Mouse (Mus musculus): ENCODE measurements around the gene Ccdc103. TPM values are rescaled to one million over a fixed set of nuclear protein-coding genes. Genes with fewer than 3 reads are reported as not detected.

The Ccdc103 gene
- total and polyA plus RNA-seq, 3 experiments: 1.4 to 1.6 TPM; not detected in 1

- peak; percentile 85 for DNase-seq (ENCODE audit: low read depth, low spot score)
- no peak within 1 kb of the TSS for H3K9ac ChIP-seq (ENCODE audit: control insufficient read depth, low read depth, low read length, poor library complexity, severe bottlenecking)
- H3K4me1 ChIP-seq (ENCODE audit: control insufficient read depth in 1 of 2, insufficient read depth in 2 of 2, low read length in 2 of 2): peaks cover 0 to 6% of the 10 kb centered on the region in 2 experiments; a peak in 3 of 4 replicates
- no peaks in the 10 kb centered on the region for H3K79me2 ChIP-seq (ENCODE audit: control insufficient read depth, insufficient read depth, low read length, poor library complexity)
- peaks cover 0 to 2% of the 10 kb centered on the region in 2 experiments; a peak in 2 of 4 replicates for H3K36me3 ChIP-seq (ENCODE audit: control insufficient read depth in 1 of 2, insufficient read depth in 2 of 2, low read length in 2 of 2)
- H3K27me3 ChIP-seq (ENCODE audit: control insufficient read depth in 1 of 2, insufficient read depth in 2 of 2, low read length in 2 of 2): no peaks in the 10 kb centered on the region
- TF ChIP-seq MYC (IDR thresholded peaks at IDR 0.05; ENCODE audit: low read depth, low read length) (no peak), MYB (IDR thresholded peaks at IDR 0.05; ENCODE audit: low read depth, low read length) (no peak), SMC3 (IDR thresholded peaks at IDR 0.05; ENCODE audit: low read depth, low read length) (peak; percentile 77), RAD21 (IDR thresholded peaks at IDR 0.05; ENCODE audit: low read depth, low read length) (peak; percentile 82), MAFK (IDR thresholded peaks at IDR 0.05; ENCODE audit: borderline replicate concordance, low read depth, low read length) (no peak), CTCF (IDR thresholded peaks at IDR 0.05 in 2 of 3, conservative IDR thresholded peaks at IDR 0.05 in 1 of 3; ENCODE audit: control insufficient read depth in 1 of 3, insufficient read depth in 1 of 3, low read depth in 2 of 3, low read length in 3 of 3, poor library complexity in 1 of 3, severe bottlenecking in 1 of 3) (peak; percentile 92 to 99 (median 96)), ZC3H11A (IDR thresholded peaks at IDR 0.05; ENCODE audit: low read depth, low read length) (peak; percentile 68), NRF1 (IDR thresholded peaks at IDR 0.05; ENCODE audit: insufficient read depth, low read depth, low read length, poor library complexity, severe bottlenecking) (no peak), E2F4 (IDR thresholded peaks at IDR 0.05; ENCODE audit: borderline replicate concordance, low read depth, low read length) (no peak), ETS1 (IDR thresholded peaks at IDR 0.05; ENCODE audit: low read depth, low read length) (no peak), ELF1 (IDR thresholded peaks at IDR 0.05; ENCODE audit: low read depth, low read length) (peak; percentile 4; the same call in 1 of the 2 replicates), ZMIZ1 (IDR thresholded peaks at IDR 0.05; ENCODE audit: low read depth, low read length) (no peak), MAZ (IDR thresholded peaks at IDR 0.05; ENCODE audit: low read depth, low read length) (no peak)
- H3K4me3 ChIP-seq (ENCODE audit: control insufficient read depth in 1 of 2, insufficient read depth in 1 of 2, low read depth in 2 of 2, low read length in 2 of 2): no peak within 1 kb of the TSS; a peak in 1 of 4 replicates
- no peak within 1 kb of the TSS for H3K27ac ChIP-seq (ENCODE audit: control insufficient read depth, low read depth, low read length)
- H3K9me3 ChIP-seq (replicated peaks; ENCODE audit: insufficient read depth, low read length): no peaks in the 10 kb centered on the region
Measured at GRCm38 (mm10) chr11:102900763-102901162, 19.8 kb downstream of the Ccdc103 start, which contains the start of gene Gfap. TSS of gene Gfap (minus strand) at chr11:102900912.

- Histone ChIP-seq H3K4me1 (ENCODE audit: control insufficient read depth in 1 of 2, insufficient read depth in 2 of 2, low read length in 2 of 2) (peaks cover 0 to 3% of the 10 kb centered on the region in 2 experiments; a peak in 3 of 4 replicates), H3K9me3 (replicated peaks; ENCODE audit: insufficient read depth, low read length) (no peaks in the 10 kb centered on the region), H3K27me3 (ENCODE audit: control insufficient read depth in 1 of 2, insufficient read depth in 2 of 2, low read length in 2 of 2) (no peaks in the 10 kb centered on the region), H3K36me3 (ENCODE audit: control insufficient read depth in 1 of 2, insufficient read depth in 2 of 2, low read length in 2 of 2) (no peaks in the 10 kb centered on the region; a peak in 2 of 4 replicates), H3K27ac (ENCODE audit: control insufficient read depth, low read depth, low read length) (no peak overlapping the region), H3K9ac (ENCODE audit: control insufficient read depth, low read depth, low read length, poor library complexity, severe bottlenecking) (no peak overlapping the region), H3K4me3 (ENCODE audit: control insufficient read depth in 1 of 2, insufficient read depth in 1 of 2, low read depth in 2 of 2, low read length in 2 of 2) (no peak overlapping the region), H3K79me2 (ENCODE audit: control insufficient read depth, insufficient read depth, low read length, poor library complexity) (no peaks in the 10 kb centered on the region)
- DNase-seq (ENCODE audit: low read depth, low spot score): no peak
- TF ChIP-seq RCOR1 (IDR thresholded peaks at IDR 0.05; ENCODE audit: low read depth, low read length): no peak
- TF ChIP-seq ZMIZ1 (IDR thresholded peaks at IDR 0.05; ENCODE audit: low read depth, low read length): 0 out of 2 replicates have a peak, but pooled peaks have one; percentile 27
- 0 out of 2 replicates have a peak, but pooled peaks have one; percentile 20 for TF ChIP-seq MXI1 (IDR thresholded peaks at IDR 0.05; ENCODE audit: low read depth, low read length)
Measured at GRCm38 (mm10) chr11:102901199-102901598, 20.2 kb downstream of the Ccdc103 start.

Data from MEL (cell line).